In the genomic region with DNA sequence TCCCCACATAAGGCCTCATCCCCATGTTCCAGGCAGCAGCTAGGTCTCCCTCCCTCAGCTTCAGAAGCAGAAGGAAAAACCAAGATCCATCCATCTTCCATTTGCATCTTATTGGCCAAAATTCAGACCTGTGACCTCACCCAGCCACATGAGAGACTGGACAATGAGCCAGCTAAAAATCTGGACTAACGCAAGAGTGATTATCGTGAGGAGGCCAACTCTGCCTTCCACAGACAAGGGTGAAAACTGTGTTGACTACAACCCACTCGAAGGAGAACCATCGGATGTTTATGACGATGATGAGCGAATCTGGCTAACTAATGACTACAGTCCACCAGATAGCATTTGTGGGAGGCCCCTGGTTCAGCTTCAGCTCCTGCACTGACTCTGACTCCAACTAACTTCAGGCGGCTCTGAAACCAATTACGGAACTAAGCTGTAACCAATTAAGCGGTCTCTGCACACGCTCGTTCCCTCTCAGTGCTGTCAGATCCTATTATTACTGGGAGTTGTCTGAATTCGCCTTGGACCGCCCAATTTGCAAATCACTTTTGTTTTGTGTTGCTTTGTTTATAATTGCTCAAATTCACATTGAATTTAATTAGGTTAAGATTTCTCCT, we compare ENCODE assay signal across 11 mouse cellular contexts. TPM values are rescaled to one million over a fixed set of nuclear protein-coding genes. Genes with fewer than 3 reads are reported as not detected.
DNase-seq lines count a peak whose midpoint lies in the region; ATAC-seq and TF ChIP-seq lines count a peak whose summit lies in the region.
"Had no signal": no experiment of that assay in that cellular context is flagged by ENCODE, and none has a peak within 500 bp of the region (broad histone marks: within the 10 kb centered on the region; RNA-seq: fewer than 3 reads in every experiment).

No protein-coding gene starts in this region.

- no peak for TF ChIP-seq CTCF in midbrain, postnatal 0 days (IDR thresholded peaks at IDR 0.05)

- H3K4me3 ChIP-seq in midbrain, embryonic 11.5 days (ENCODE audit: low read depth, low read length): no peak overlapping the region
- H3K4me3 ChIP-seq in midbrain, postnatal 0 days (ENCODE audit: low read depth, low read length): no peak overlapping the region
- no peak overlapping the region for H3K4me3 ChIP-seq in hindbrain, embryonic 12.5 days
- H3K4me3 ChIP-seq in stomach, embryonic 15.5 days (replicated peaks): no peak overlapping the region

- H3K4me2 ChIP-seq in midbrain, embryonic 11.5 days: no peak overlapping the region
- no peak overlapping the region for H3K4me2 ChIP-seq in midbrain, postnatal 0 days (ENCODE audit: low read depth, low read length, poor library complexity, severe bottlenecking)
- no peak overlapping the region for H3K4me2 ChIP-seq in hindbrain, embryonic 12.5 days (replicated peaks)
- no peak overlapping the region for H3K4me2 ChIP-seq in stomach, embryonic 15.5 days

- ATAC-seq in midbrain, embryonic 11.5 days (ENCODE audit: low FRiP score): no peak
- ATAC-seq in midbrain, postnatal 0 days (ENCODE audit: low FRiP score): no peak
- no peak for ATAC-seq in hindbrain, embryonic 12.5 days (ENCODE audit: low FRiP score)
- ATAC-seq in stomach, embryonic 15.5 days (ENCODE audit: insufficient read depth, low FRiP score, low read depth): no peak
- ATAC-seq: Patski had no signal

- 74% methylated on average over 13 of the region's 13 CpGs for WGBS in midbrain, embryonic 11.5 days
- 69% methylated on average over 13 of the region's 13 CpGs for WGBS in midbrain, postnatal 0 days
- 64% methylated on average over 13 of the region's 13 CpGs for WGBS in hindbrain, embryonic 12.5 days
- WGBS in stomach, embryonic 15.5 days: 78% methylated on average over 13 of the region's 13 CpGs

- H3K27me3 ChIP-seq in midbrain, embryonic 11.5 days (ENCODE audit: control insufficient read depth, insufficient read depth, low read length): no peaks in the 10 kb centered on the region
- no peaks in the 10 kb centered on the region for H3K27me3 ChIP-seq in midbrain, postnatal 0 days (ENCODE audit: insufficient read depth, low read length)
- no peaks in the 10 kb centered on the region for H3K27me3 ChIP-seq in hindbrain, embryonic 12.5 days
- no peaks in the 10 kb centered on the region for H3K27me3 ChIP-seq in stomach, embryonic 15.5 days (replicated peaks)
- H3K27me3 ChIP-seq: Patski had no signal

- no peak overlapping the region for H3K9ac ChIP-seq in midbrain, embryonic 11.5 days (ENCODE audit: low read length)
- H3K9ac ChIP-seq in midbrain, postnatal 0 days (replicated peaks; ENCODE audit: low read length, poor library complexity, severe bottlenecking): no peak overlapping the region
- no peak overlapping the region for H3K9ac ChIP-seq in hindbrain, embryonic 12.5 days
- no peak overlapping the region for H3K9ac ChIP-seq in stomach, embryonic 15.5 days

- no peaks in the 10 kb centered on the region for H3K9me3 ChIP-seq in midbrain, embryonic 11.5 days (ENCODE audit: control insufficient read depth, low read length)
- H3K9me3 ChIP-seq in midbrain, postnatal 0 days (ENCODE audit: low read length): no peaks in the 10 kb centered on the region
- H3K9me3 ChIP-seq in hindbrain, embryonic 12.5 days (replicated peaks): no peaks in the 10 kb centered on the region
- H3K9me3 ChIP-seq in stomach, embryonic 15.5 days: no peaks in the 10 kb centered on the region

- peak; percentile 28 to 38 for DNase-seq in cerebellum, postnatal 10 days
- DNase-seq in cerebellum, postnatal 36 days: no peak
- peak; percentile 84 for DNase-seq in midbrain, embryonic 11.5 days (ENCODE audit: low spot score, missing footprints)
- no peak for DNase-seq in midbrain, postnatal 0 days (ENCODE audit: low spot score)
- DNase-seq in gastrocnemius, postnatal 36 days: no peak
- DNase-seq in ovary, postnatal 36 days (ENCODE audit: low spot score): no peak
- DNase-seq: lung, postnatal 36 days had no signal

- no peaks in the 10 kb centered on the region for H3K36me3 ChIP-seq in midbrain, embryonic 11.5 days (ENCODE audit: control insufficient read depth, insufficient read depth, low read length)
- peaks cover 5% of the 10 kb centered on the region for H3K36me3 ChIP-seq in midbrain, postnatal 0 days (ENCODE audit: insufficient read depth, low read length)
- peaks cover 9% of the 10 kb centered on the region for H3K36me3 ChIP-seq in hindbrain, embryonic 12.5 days
- H3K36me3 ChIP-seq in stomach, embryonic 15.5 days: peaks cover 9% of the 10 kb centered on the region; the same call in 1 of the 2 replicates

- peak overlapping the region; percentile 93; the same call in 1 of the 2 replicates for H3K27ac ChIP-seq in midbrain, embryonic 11.5 days (ENCODE audit: low read depth, low read length)
- no peak overlapping the region for H3K27ac ChIP-seq in midbrain, postnatal 0 days (ENCODE audit: low read depth, low read length)
- peak overlapping the region; percentile 98 for H3K27ac ChIP-seq in hindbrain, embryonic 12.5 days
- H3K27ac ChIP-seq in stomach, embryonic 15.5 days: peak overlapping the region; percentile 97; the same call in 1 of the 2 replicates

- H3K4me1 ChIP-seq in midbrain, embryonic 11.5 days (ENCODE audit: control insufficient read depth, insufficient read depth, low read length): peaks cover 18% of the 10 kb centered on the region
- H3K4me1 ChIP-seq in midbrain, postnatal 0 days (ENCODE audit: insufficient read depth, low read length): no peaks in the 10 kb centered on the region
- H3K4me1 ChIP-seq in hindbrain, embryonic 12.5 days: peaks cover 48% of the 10 kb centered on the region
- peaks cover 34% of the 10 kb centered on the region for H3K4me1 ChIP-seq in stomach, embryonic 15.5 days

- intact Hi-C loops in gastrocnemius, postnatal 36 days (cut with DNase I): no loop called here

RNA-seq across cellular contexts. Expression of a gene that starts 1.9 kb away (rescaled TPM):
- 69.8 and 78.9 TPM in 2 replicates for polyA plus RNA-seq in midbrain, embryonic 11.5 days (2014; fragmentation: Nextera tagmentation; extraction: Ambion mirVana)
- 10.1 and 22.8 TPM in 2 replicates for total RNA-seq in midbrain, postnatal 0 days (2014; rRNA removed)
- 14.1 and 16.4 TPM in 2 replicates for polyA plus RNA-seq in midbrain, postnatal 0 days (2015; fragmentation: Nextera tagmentation; extraction: Ambion mirVana)
- 131 and 160 TPM in 2 replicates for polyA plus RNA-seq in hindbrain, embryonic 12.5 days (2016; fragmentation: Nextera tagmentation; extraction: Ambion mirVana)
- 316 and 323 TPM in 2 replicates for polyA plus RNA-seq in stomach, embryonic 15.5 days (2015; fragmentation: Nextera tagmentation; extraction: Ambion mirVana)
- 10 to 100 TPM; 26.7 to 34.9 TPM for total RNA-seq in gastrocnemius, postnatal 36 days (2021)
- total RNA-seq: neutrophil, adult 5-6 weeks had no signal
- polyA plus RNA-seq: Patski had no signal

RNA-seq across cellular contexts. Expression of a gene that starts 10.9 kb away (rescaled TPM):
- polyA plus RNA-seq in midbrain, embryonic 11.5 days (2014; fragmentation: Nextera tagmentation; extraction: Ambion mirVana): 51.0 and 58.3 TPM in 2 replicates
- 37.3 and 46.1 TPM in 2 replicates for total RNA-seq in midbrain, postnatal 0 days (2014; rRNA removed)
- 36.6 and 36.9 TPM in 2 replicates for polyA plus RNA-seq in midbrain, postnatal 0 days (2015; fragmentation: Nextera tagmentation; extraction: Ambion mirVana)
- polyA plus RNA-seq in hindbrain, embryonic 12.5 days (2016; fragmentation: Nextera tagmentation; extraction: Ambion mirVana): 89.0 and 94.9 TPM in 2 replicates
- 47.1 and 50.8 TPM in 2 replicates for polyA plus RNA-seq in stomach, embryonic 15.5 days (2015; fragmentation: Nextera tagmentation; extraction: Ambion mirVana)
- total RNA-seq in gastrocnemius, postnatal 36 days (2021): 1 to 10 TPM; 2.6 to 3.8 TPM

RNA-seq across cellular contexts. Expression of a gene that starts 21.6 kb away (rescaled TPM):
- 35.1 and 39.6 TPM in 2 replicates for polyA plus RNA-seq in midbrain, embryonic 11.5 days (2014; fragmentation: Nextera tagmentation; extraction: Ambion mirVana)
- total RNA-seq in midbrain, postnatal 0 days (2014; rRNA removed): 26.3 and 28.1 TPM in 2 replicates
- polyA plus RNA-seq in midbrain, postnatal 0 days (2015; fragmentation: Nextera tagmentation; extraction: Ambion mirVana): 25.1 and 27.5 TPM in 2 replicates
- polyA plus RNA-seq in hindbrain, embryonic 12.5 days (2016; fragmentation: Nextera tagmentation; extraction: Ambion mirVana): 32.0 and 33.8 TPM in 2 replicates
- polyA plus RNA-seq in stomach, embryonic 15.5 days (2015; fragmentation: Nextera tagmentation; extraction: Ambion mirVana): 26.5 and 27.9 TPM in 2 replicates
- total RNA-seq in gastrocnemius, postnatal 36 days (2021): 1 to 10 TPM; 3.9 to 5.2 TPM
- total RNA-seq: neutrophil, adult 5-6 weeks had no signal

RNA-seq across cellular contexts. Expression of a gene that starts 29.4 kb away (rescaled TPM):
- polyA plus RNA-seq in midbrain, embryonic 11.5 days (2014; fragmentation: Nextera tagmentation; extraction: Ambion mirVana): 0.40 and 0.51 TPM in 2 replicates
- total RNA-seq in midbrain, postnatal 0 days (2014; rRNA removed): 75.6 and 86.9 TPM in 2 replicates
- polyA plus RNA-seq in midbrain, postnatal 0 days (2015; fragmentation: Nextera tagmentation; extraction: Ambion mirVana): 35.7 and 36.2 TPM in 2 replicates
- 5.1 and 7.3 TPM in 2 replicates for polyA plus RNA-seq in hindbrain, embryonic 12.5 days (2016; fragmentation: Nextera tagmentation; extraction: Ambion mirVana)
- polyA plus RNA-seq in stomach, embryonic 15.5 days (2015; fragmentation: Nextera tagmentation; extraction: Ambion mirVana): 3.0 and 3.2 TPM in 2 replicates
- under 1 TPM; 0.07 to 0.23 TPM for total RNA-seq in gastrocnemius, postnatal 36 days (2021)
- total RNA-seq: neutrophil, adult 5-6 weeks had no signal
- polyA plus RNA-seq: Patski had no signal

Comparison
In these comparisons a context has a peak if more than half of its experiments do, and no peak if none do; other contexts are left out.
1. DNase-seq: peak in cerebellum, postnatal 10 days (2 of 2) and midbrain, embryonic 11.5 days (single experiment); none in cerebellum, postnatal 36 days (0 of 2), midbrain, postnatal 0 days (single experiment), gastrocnemius, postnatal 36 days (0 of 2) and ovary, postnatal 36 days (single experiment).